Mouse (Mus musculus) hindbrain, embryonic 10.5 days (tissue): ENCODE data around the gene Rap2b. TPM values are rescaled to one million over a fixed set of nuclear protein-coding genes. Genes with fewer than 3 reads are reported as not detected.

ENCODE experiments used
- DNase-seq: peaks from one replicate; pipeline ENCODE4 v3.0.0-alpha.2; 2017; ENCODE audit warnings: low spot score
- H3K27ac ChIP-seq: fragments of 300-500 bp; sonication (generic); 2 replicates; pipeline ENCODE4 v1.5.1; 2016; ENCODE audit warnings: mild to moderate bottlenecking, moderate library complexity
- H3K27me3 ChIP-seq: fragments of 300-500 bp; sonication (generic); 2 replicates; pipeline ENCODE4 v1.6.1; 2016; ENCODE audit warnings: mild to moderate bottlenecking; ENCODE audit not compliant: poor library complexity, insufficient read depth, severe bottlenecking
- H3K36me3 ChIP-seq: fragments of 300-500 bp; sonication (generic); 2 replicates; pipeline ENCODE4 v1.6.1; 2016; ENCODE audit warnings: mild to moderate bottlenecking, moderate library complexity
- H3K4me1 ChIP-seq: fragments of 300-500 bp; sonication (generic); replicated peaks from 2 replicates; pipeline ENCODE4 v1.6.1; 2016; ENCODE audit warnings: mild to moderate bottlenecking
- H3K4me3 ChIP-seq: fragments of 300-500 bp; sonication (generic); 2 replicates; pipeline ENCODE4 v1.5.1; 2016; ENCODE audit warnings: mild to moderate bottlenecking, moderate library complexity
- H3K9me3 ChIP-seq: fragments of 300-500 bp; sonication (generic); 2 replicates; pipeline ENCODE4 v1.6.1; 2016; ENCODE audit warnings: mild to moderate bottlenecking, moderate library complexity
- WGBS: fragments of 180-500 bp; shearing (Covaris S2); methylation state at CpG from one replicate; pipeline ENCODE4 v1.1.7; 2016; 5-methylcytosine and 5-hydroxymethylcytosine counted together
- polyA plus RNA-seq: library from polyadenylated mRNA; unstranded; fragments of >200 nt; fragmentation: Nextera tagmentation; extraction: Ambion mirVana; gene quantifications from 2 replicates; pipeline ENCODE4 v1.2.1, GENCODE M21; 2016

Rap2b gene
- polyA plus RNA-seq, 1 experiment from 2014 or later = 10.8 TPM

DNA sequence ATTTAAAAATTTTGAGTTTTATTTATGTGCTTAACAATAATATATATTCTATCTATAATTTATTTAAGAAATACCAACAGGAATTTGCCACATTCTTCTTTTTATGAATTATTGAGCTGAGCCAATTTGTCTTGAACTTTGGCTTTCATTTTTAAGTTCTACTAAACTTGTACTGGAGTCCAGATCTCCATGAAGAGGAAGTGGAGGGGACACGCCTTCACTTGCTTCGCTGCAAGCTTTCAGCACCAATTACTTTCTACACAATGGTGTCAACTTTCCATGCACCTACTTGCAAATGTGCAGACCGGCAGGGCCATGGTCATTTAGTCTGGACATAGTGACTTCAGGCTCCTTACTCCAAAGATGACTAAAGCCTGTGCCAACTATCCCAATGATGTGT is 32.1 kb downstream of the Rap2b start:
- DNase-seq = no peak
- peaks cover 19% of the 10 kb centered on the region for H3K4me1 ChIP-seq

DNA sequence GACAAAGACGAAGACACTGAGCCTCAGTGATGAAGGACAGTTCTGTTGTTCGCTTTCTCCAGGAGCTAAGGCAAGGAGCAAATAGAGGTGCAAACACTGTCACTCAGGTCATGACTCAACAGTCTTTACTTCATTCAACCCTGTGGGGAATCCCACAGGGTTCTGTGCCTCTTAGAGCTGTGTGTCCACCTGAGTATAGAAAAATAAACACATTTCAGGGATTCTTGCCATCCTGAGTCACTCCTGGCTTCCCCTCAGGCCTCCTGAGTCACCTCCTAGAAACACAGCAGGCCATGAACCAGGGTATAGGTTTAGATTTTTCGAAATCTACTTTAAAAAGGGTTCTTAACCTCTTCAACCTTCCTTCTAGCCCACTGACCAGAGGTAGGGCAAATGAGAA is 33.9 kb downstream of the Rap2b start:
- no peak for DNase-seq

More for the DNA sequence above, 32.1 kb downstream of the Rap2b start:
- whole genome bisulfite sequencing = 62% methylated on average over 3 of the region's 3 CpGs
- Histone ChIP-seq H3K27me3 (no peaks in the 10 kb centered on the region), H3K36me3 (no peaks in the 10 kb centered on the region), H3K27ac (no peak overlapping the region), H3K4me3 (no peak overlapping the region), H3K9me3 (no peaks in the 10 kb centered on the region)

GRCm38 (mm10) chr3:61396728-61397127 is 35.3 kb downstream of the Rap2b start:
- Histone ChIP-seq H3K4me1 (peaks cover 19% of the 10 kb centered on the region), H3K27ac (peak overlapping the region; percentile 45; the same call in 1 of the 2 replicates), H3K9me3 (no peaks in the 10 kb centered on the region), H3K27me3 (no peaks in the 10 kb centered on the region), H3K36me3 (no peaks in the 10 kb centered on the region), H3K4me3 (no peak overlapping the region)
- DNase-seq = no peak
- WGBS = 21% methylated on average over 2 of the region's 2 CpGs

More for the DNA sequence above, 33.9 kb downstream of the Rap2b start:
- Histone ChIP-seq H3K9me3 (no peaks in the 10 kb centered on the region), H3K27me3 (no peaks in the 10 kb centered on the region), H3K4me3 (no peak overlapping the region), H3K4me1 (peaks cover 19% of the 10 kb centered on the region), H3K36me3 (no peaks in the 10 kb centered on the region), H3K27ac (no peak overlapping the region)
- 79% methylated on average over 3 of the region's 3 CpGs for WGBS

GRCm38 (mm10) chr3:61400823-61401387 is 39.5 kb downstream of the Rap2b start:
- no peak overlapping the region for H3K4me3 ChIP-seq
- no peaks in the 10 kb centered on the region for H3K9me3 ChIP-seq
- 66% methylated on average over 1 of the region's 1 CpGs for WGBS
- H3K4me1 ChIP-seq = peaks cover 12% of the 10 kb centered on the region
- H3K27me3 ChIP-seq = no peaks in the 10 kb centered on the region
- DNase-seq = no peak
- H3K27ac ChIP-seq = no peak overlapping the region
- H3K36me3 ChIP-seq = no peaks in the 10 kb centered on the region

DNA sequence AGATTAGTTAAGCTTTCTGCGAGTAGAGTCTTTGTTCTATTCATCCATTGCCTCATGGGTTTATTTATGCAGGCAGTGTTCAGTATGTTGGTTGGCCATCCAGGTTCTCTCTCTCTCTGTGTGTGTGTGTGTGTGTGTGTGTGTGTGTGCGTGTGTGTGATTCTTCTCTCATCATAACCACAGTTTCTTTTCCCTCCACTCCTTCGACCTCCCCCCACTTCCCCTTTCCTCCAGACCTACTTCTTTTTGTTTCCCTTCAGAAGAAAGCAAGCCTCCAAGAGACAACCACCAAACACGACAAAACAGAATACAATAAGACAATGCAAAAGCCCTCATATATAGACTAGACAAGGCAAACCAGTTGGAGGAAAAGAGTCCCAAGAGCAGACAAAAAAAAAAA is 45.5 kb downstream of the Rap2b start:
- no peak overlapping the region for H3K4me3 ChIP-seq
- no peaks in the 10 kb centered on the region for H3K27me3 ChIP-seq
- DNase-seq = no peak
- H3K4me1 ChIP-seq = no peaks in the 10 kb centered on the region
- 85% methylated on average over 4 of the region's 4 CpGs for WGBS
- H3K9me3 ChIP-seq = no peaks in the 10 kb centered on the region
- no peak overlapping the region for H3K27ac ChIP-seq
- H3K36me3 ChIP-seq = no peaks in the 10 kb centered on the region

DNA sequence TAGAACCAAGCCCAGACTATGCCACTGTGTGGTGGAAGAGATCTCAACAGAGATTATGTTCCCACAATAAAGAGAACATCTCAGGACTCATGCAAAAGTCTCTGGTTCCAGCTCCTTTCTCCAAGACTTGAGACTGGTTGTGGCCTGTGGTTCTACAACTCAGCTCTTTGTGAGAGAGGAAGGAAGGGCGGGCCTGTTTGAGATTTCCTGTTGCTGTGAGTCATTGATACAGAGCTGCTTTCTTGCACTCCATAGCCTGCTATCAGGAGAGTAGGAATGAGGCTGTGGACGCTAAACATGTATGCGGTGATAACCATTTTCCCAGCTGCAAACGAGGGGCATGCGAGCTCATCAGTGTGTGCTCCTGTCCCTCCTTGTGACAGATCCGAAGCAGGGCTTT is 48.2 kb downstream of the Rap2b start:
- 86% methylated on average over 6 of the region's 6 CpGs for whole genome bisulfite sequencing

GRCm38 (mm10) chr3:61415883-61416282 is 54.4 kb downstream of the Rap2b start:
- Histone ChIP-seq H3K27ac (no peak overlapping the region), H3K27me3 (no peaks in the 10 kb centered on the region), H3K4me3 (no peak overlapping the region), H3K4me1 (no peaks in the 10 kb centered on the region; the same call in 1 of the 2 replicates), H3K9me3 (no peaks in the 10 kb centered on the region), H3K36me3 (no peaks in the 10 kb centered on the region)
- WGBS = 74% methylated on average over 1 of the region's 1 CpGs
- DNase-seq = no peak

More for the DNA sequence above, 48.2 kb downstream of the Rap2b start:
- H3K4me3 ChIP-seq = no peak overlapping the region
- H3K27ac ChIP-seq = no peak overlapping the region
- H3K4me1 ChIP-seq = no peaks in the 10 kb centered on the region
- DNase-seq = no peak
- no peaks in the 10 kb centered on the region for H3K27me3 ChIP-seq
- no peaks in the 10 kb centered on the region for H3K9me3 ChIP-seq
- H3K36me3 ChIP-seq = no peaks in the 10 kb centered on the region

Other genes starting within 250 kb of the Rap2b start
- gene B430305J03Rik, start 4.3 kb downstream of the Rap2b start, polyA plus RNA-seq = not detected in 2 replicates